Mouse (Mus musculus) bone marrow macrophage, adult 2 months (primary cell): ENCODE results near the gene Urgcp. TPM values are rescaled to one million over a fixed set of nuclear protein-coding genes. Genes with fewer than 3 reads are reported as not detected.

Source experiments
- H3K27ac ChIP-seq: 2 replicates; pipeline ENCODE4 v1.5.1; 2012; ENCODE audit warnings: low read depth, low read length; ENCODE audit not compliant: insufficient read depth
- H3K4me1 ChIP-seq: 2 replicates; pipeline ENCODE4 v1.6.1; 2012; ENCODE audit warnings: low read length; ENCODE audit not compliant: control insufficient read depth, insufficient read depth
- H3K4me3 ChIP-seq: 2 replicates; pipeline ENCODE4 v1.5.1; 2012; ENCODE audit warnings: mild to moderate bottlenecking, low read length, moderate library complexity; ENCODE audit not compliant: insufficient read depth
- CTCF ChIP-seq: IDR thresholded peaks from 2 replicates; pipeline ENCODE4 v1.5.1; 2012; ENCODE audit warnings: low read depth, mild to moderate bottlenecking, low read length, moderate library complexity
- POLR2A ChIP-seq: IDR thresholded peaks from 2 replicates; pipeline ENCODE4 v1.6.1; 2012; ENCODE audit warnings: mild to moderate bottlenecking, low read depth, low read length, borderline replicate concordance
- polyA plus RNA-seq: library from polyadenylated mRNA; stranded (reverse); fragments of >200 nt; gene quantifications from 2 replicates; pipeline ENCODE4 v1.2.4, GENCODE M21; 2012; ENCODE audit not compliant: missing spikeins, insufficient read depth, insufficient read length

Urgcp gene
- polyA plus RNA-seq, 1 experiment = 17.3 TPM

- H3K4me1 ChIP-seq = peaks cover 43% of the 10 kb centered on the region
- peak; percentile 61 for TF ChIP-seq CTCF
- peak; percentile 56; the same call in 1 of the 2 replicates for TF ChIP-seq POLR2A
- peak within 1 kb of the TSS; percentile 90 for H3K27ac ChIP-seq
Measured at GRCm38 (mm10) chr11:5788056-5789014, 26.2 kb upstream of the Urgcp start, which contains the start of gene Dbnl. TSS of gene Dbnl (plus strand) at chr11:5788488.

GRCm38 (mm10) chr11:5787671-5788055 is 25.5 kb upstream of the Urgcp start:
- TF ChIP-seq POLR2A (no peak), CTCF (no peak)
- Histone ChIP-seq H3K27ac (peak overlapping the region; percentile 90), H3K4me1 (peaks cover 41% of the 10 kb centered on the region), H3K4me3 (peak overlapping the region; percentile 93)

More at GRCm38 (mm10) chr11:5788056-5789014, 26.2 kb upstream of the Urgcp start, which contains the start of gene Dbnl:
- H3K4me3 ChIP-seq = peak within 1 kb of the TSS; percentile 93

DNA sequence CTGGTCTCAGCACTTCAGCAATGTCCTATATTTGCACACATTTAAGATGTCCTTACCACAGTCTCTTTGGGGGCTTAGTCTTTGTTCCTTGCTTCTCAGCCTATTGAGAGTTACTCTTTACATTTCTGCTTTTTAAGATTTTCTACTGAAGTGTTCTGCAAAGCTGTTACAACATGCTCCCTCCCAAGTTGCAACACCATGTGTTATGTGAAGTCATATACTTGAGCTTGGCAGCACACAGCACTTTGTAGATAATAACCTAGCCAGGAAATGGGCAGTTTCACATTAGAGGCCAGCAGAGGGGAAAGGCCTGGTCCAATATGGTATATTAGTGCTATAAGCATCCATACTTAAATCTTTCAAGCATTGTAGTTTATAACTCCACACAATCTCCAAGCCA is 23.6 kb upstream of the Urgcp start:
- peak overlapping the region; percentile 72 for H3K27ac ChIP-seq
- peaks cover 32% of the 10 kb centered on the region for H3K4me1 ChIP-seq
- H3K4me3 ChIP-seq = no peak overlapping the region
- TF ChIP-seq POLR2A = no peak
- TF ChIP-seq CTCF = no peak

DNA sequence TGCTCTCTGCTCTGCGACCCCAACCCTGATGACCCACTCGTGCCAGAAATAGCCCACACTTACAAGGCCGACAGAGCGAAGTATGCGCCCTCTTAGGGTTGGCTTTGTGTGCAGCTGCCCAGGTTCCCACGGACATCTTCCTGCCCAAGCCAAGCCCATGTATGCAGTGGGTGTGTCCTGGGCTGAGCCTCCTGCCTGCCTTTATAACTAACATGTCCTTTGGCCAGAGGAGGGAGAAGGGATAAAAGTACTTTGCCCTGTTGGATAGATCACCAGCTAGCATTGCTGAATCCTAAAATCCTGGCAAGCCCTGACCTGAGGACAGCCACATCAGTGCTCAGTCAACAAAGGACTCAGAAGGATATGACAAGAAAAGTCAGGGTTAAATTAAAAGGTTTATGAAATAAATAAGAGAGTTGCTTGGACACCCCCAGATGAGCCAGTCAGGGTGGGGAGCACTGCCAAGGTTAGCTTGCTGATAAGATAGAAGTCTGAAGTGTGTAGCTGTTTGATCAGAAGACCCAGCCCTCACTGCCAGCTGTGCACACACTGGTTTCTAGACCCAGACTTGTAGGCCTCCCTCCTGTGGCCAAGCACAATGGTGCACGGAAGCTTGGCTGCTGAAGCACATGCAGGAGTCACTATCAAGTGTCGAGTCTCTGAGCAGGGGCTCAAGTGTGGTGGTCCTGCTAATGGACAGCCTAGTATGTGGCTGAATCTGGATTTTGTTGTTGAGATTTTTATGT is 20.2 kb upstream of the Urgcp start:
- H3K4me3 ChIP-seq = no peak overlapping the region
- H3K4me1 ChIP-seq = peaks cover 34% of the 10 kb centered on the region
- TF ChIP-seq CTCF (no peak), POLR2A (no peak)
- no peak overlapping the region for H3K27ac ChIP-seq

- TF ChIP-seq CTCF (no peak), POLR2A (no peak)
- Histone ChIP-seq H3K4me1 (peaks cover 14% of the 10 kb centered on the region), H3K4me3 (no peak overlapping the region), H3K27ac (peak overlapping the region; percentile 60)
Measured at GRCm38 (mm10) chr11:5780035-5780499, 17.9 kb upstream of the Urgcp start.

DNA sequence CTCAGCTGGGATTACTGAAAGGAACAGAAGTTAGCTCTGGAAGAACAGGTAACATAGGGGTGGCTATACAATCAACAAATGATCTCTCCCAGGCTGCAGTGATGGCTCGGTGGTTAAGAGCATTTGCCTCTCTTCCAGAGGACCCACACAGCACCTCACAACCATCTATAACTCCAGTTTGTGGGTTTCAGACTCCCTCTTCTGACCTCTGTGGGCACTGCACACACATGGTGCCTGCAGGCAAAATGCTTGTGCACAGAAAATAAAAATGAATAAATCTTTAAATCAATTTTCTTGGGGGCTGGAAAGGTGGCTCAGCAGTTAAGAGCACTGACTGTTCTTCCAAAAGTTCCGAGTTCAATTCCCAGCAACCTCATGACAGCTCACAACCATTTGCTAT is 16.3 kb upstream of the Urgcp start:
- Histone ChIP-seq H3K4me1 (peaks cover 14% of the 10 kb centered on the region), H3K27ac (no peak overlapping the region), H3K4me3 (no peak overlapping the region)
- TF ChIP-seq CTCF (peak; percentile 36; the same call in 1 of the 2 replicates), POLR2A (no peak)

- TF ChIP-seq POLR2A (no peak), CTCF (no peak)
- Histone ChIP-seq H3K4me3 (no peak overlapping the region), H3K4me1 (no peaks in the 10 kb centered on the region)
Measured at GRCm38 (mm10) chr11:5766019-5766418, 3.8 kb upstream of the Urgcp start.

DNA sequence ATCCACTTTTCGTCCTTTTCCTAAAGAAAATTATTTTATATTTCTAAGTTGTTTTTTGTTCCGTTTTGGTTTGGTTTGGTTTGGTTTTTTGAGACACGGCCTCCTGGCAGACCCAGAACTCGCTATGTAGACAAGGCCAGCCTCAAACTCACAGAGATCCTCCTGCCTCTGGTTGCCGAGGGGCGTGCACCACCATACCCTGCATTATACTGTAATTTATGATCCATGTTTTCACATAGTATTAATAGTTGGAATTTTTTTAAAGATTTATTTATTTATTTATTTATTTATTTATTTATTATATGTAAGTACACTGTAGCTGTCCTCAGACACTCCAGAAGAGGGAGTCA is 432 bp upstream of the Urgcp start:
- H3K4me3 ChIP-seq = peak overlapping the region; percentile 87
- TF ChIP-seq CTCF (no peak), POLR2A (no peak)
- H3K4me1 ChIP-seq = peaks cover 23% of the 10 kb centered on the region
- H3K27ac ChIP-seq = peak overlapping the region; percentile 26

More at GRCm38 (mm10) chr11:5766019-5766418, 3.8 kb upstream of the Urgcp start:
- H3K27ac ChIP-seq = no peak overlapping the region

GRCm38 (mm10) chr11:5753755-5754154 is 8.4 kb downstream of the Urgcp start:
- TF ChIP-seq CTCF (no peak), POLR2A (no peak)
- Histone ChIP-seq H3K4me1 (peaks cover 10% of the 10 kb centered on the region), H3K4me3 (no peak overlapping the region), H3K27ac (no peak overlapping the region)
